Mouse (Mus musculus) neutrophil, adult 83 days (primary cell): Measurements from ENCODE around the gene Ccdc85c. TPM values are rescaled to one million over a fixed set of nuclear protein-coding genes. Genes with fewer than 3 reads are reported as not detected.

Source experiments
- total RNA-seq, 2 experiments: library from RNA; stranded (reverse); gene quantifications; one replicate each; pipeline ENCODE4 v1.2.4; 2023

Gene Ccdc85c
- total RNA-seq = under 1 TPM; 0.24 to 0.33 TPM

GRCm38 (mm10) chr12:108274661-108275507 is at the start of gene Ccdc85c:
Gene Ccdc85c, minus strand, starts transcription at chr12:108275425.

GRCm38 (mm10) chr12:108305812-108306794 is 30.9 kb upstream of the Ccdc85c start, which contains the start of gene Hhipl1:
Gene Hhipl1, plus strand, starts transcription at chr12:108306270.

GRCm38 (mm10) chr12:108179321-108180266 is 95.6 kb downstream of the Ccdc85c start, which contains the start of gene Ccnk:
Gene Ccnk, plus strand, starts transcription at chr12:108179579.

GRCm38 (mm10) chr12:108179246-108179320 is 96.1 kb downstream of the Ccdc85c start, which contains the start of gene Setd3:
Gene Setd3, minus strand, starts transcription at chr12:108179314.

Other genes starting within 250 kb of the Ccdc85c start
- 10 to 100 TPM; 50.8 to 58.7 TPM for gene Setd3, start 96.1 kb downstream of the Ccdc85c start, total RNA-seq
- 10 to 100 TPM; 39.8 to 41.1 TPM for gene Ccnk, start 95.8 kb downstream of the Ccdc85c start, total RNA-seq
- gene Hhipl1, start 30.8 kb upstream of the Ccdc85c start, total RNA-seq = not detected
- not detected for gene Cyp46a1, start 59.0 kb upstream of the Ccdc85c start, total RNA-seq
- under 1 TPM; 0.86 to 0.90 TPM for gene Eml1, start 95.5 kb upstream of the Ccdc85c start, total RNA-seq